Mouse (Mus musculus) heart, postnatal 0 days (tissue): Measurements from ENCODE around the gene Mfn1. TPM values are rescaled to one million over a fixed set of nuclear protein-coding genes. Genes with fewer than 3 reads are reported as not detected.

ENCODE experiments used
- ATAC-seq: fragments of 200-750 bp; cut with Nextera tagmentation; 2 replicates; pipeline ENCODE4 v1.8.0; 2017; ENCODE audit warnings: low read depth, moderate number of reproducible peaks, moderate library complexity; ENCODE audit not compliant: insufficient read depth
- DNase-seq: peaks from one replicate; pipeline ENCODE4 v3.0.0-alpha.2; 2016; ENCODE audit warnings: low spot score
- H3K27ac ChIP-seq: fragments of 300-500 bp; sonication (generic); 2 replicates; pipeline ENCODE4 v1.5.1; 2014; ENCODE audit warnings: low read depth, mild to moderate bottlenecking
- H3K27me3 ChIP-seq: fragments of 300-500 bp; sonication (generic); 2 replicates; pipeline ENCODE4 v1.6.1; 2014; ENCODE audit warnings: low read length, mixed read lengths; ENCODE audit not compliant: control insufficient read depth, insufficient read depth
- H3K36me3 ChIP-seq: fragments of 300-500 bp; sonication (generic); replicated peaks from 2 replicates; pipeline ENCODE4 v1.6.1; 2014; ENCODE audit warnings: low read length, mixed read lengths; ENCODE audit not compliant: control insufficient read depth, insufficient read depth
- H3K4me1 ChIP-seq: fragments of 300-500 bp; sonication (generic); 2 replicates; pipeline ENCODE4 v1.6.1; 2014; ENCODE audit warnings: antibody characterized with exemption; ENCODE audit not compliant: control insufficient read depth, insufficient read depth
- H3K4me2 ChIP-seq: fragments of 300-500 bp; sonication (generic); 2 replicates; pipeline ENCODE4 v1.6.1; 2014; ENCODE audit warnings: low read depth, mild to moderate bottlenecking, low read length, moderate library complexity
- H3K4me3 ChIP-seq: fragments of 300-500 bp; sonication (generic); 2 replicates; pipeline ENCODE4 v1.5.1; 2014; ENCODE audit warnings: low read depth, low read length
- H3K9ac ChIP-seq: fragments of 300-500 bp; sonication (generic); replicated peaks from 2 replicates; pipeline ENCODE4 v1.6.1; 2014; ENCODE audit warnings: low read depth, low read length, mixed read lengths
- H3K9me3 ChIP-seq: fragments of 300-500 bp; sonication (generic); replicated peaks from 2 replicates; pipeline ENCODE4 v1.6.1; 2016; ENCODE audit warnings: low read length; ENCODE audit not compliant: control insufficient read depth
- CTCF ChIP-seq: IDR thresholded peaks from 2 replicates; pipeline ENCODE4 v1.5.1; 2016; ENCODE audit warnings: antibody characterized with exemption, control low read depth, low read depth
- EP300 ChIP-seq: IDR thresholded peaks from 2 replicates; pipeline ENCODE4 v1.6.1; 2016; ENCODE audit warnings: antibody characterized with exemption, low read depth
- WGBS: fragments of 180-500 bp; shearing (Covaris S2); extraction: QIAGEN DNeasy Blood & Tissue Kit; methylation state at CpG from one replicate; pipeline ENCODE4 v1.1.7; 2014; 5-methylcytosine and 5-hydroxymethylcytosine counted together
- polyA plus RNA-seq: library from polyadenylated mRNA; unstranded; fragments of >200 nt; fragmentation: Nextera tagmentation; extraction: Ambion mirVana; gene quantifications from 2 replicates; pipeline ENCODE4 v1.2.1, GENCODE M21; 2015
- total RNA-seq: library from RNA; depleted of rRNA; stranded (reverse); fragments of >200 nt; gene quantifications from 2 replicates; pipeline ENCODE4 v1.2.3, GENCODE M21; 2014; ENCODE audit warnings: low replicate concordance; rRNA removed

Gene Mfn1
- total RNA-seq (101 and 106 TPM in 2 replicates), polyA plus RNA-seq (158 and 166 TPM in 2 replicates)

DNA sequence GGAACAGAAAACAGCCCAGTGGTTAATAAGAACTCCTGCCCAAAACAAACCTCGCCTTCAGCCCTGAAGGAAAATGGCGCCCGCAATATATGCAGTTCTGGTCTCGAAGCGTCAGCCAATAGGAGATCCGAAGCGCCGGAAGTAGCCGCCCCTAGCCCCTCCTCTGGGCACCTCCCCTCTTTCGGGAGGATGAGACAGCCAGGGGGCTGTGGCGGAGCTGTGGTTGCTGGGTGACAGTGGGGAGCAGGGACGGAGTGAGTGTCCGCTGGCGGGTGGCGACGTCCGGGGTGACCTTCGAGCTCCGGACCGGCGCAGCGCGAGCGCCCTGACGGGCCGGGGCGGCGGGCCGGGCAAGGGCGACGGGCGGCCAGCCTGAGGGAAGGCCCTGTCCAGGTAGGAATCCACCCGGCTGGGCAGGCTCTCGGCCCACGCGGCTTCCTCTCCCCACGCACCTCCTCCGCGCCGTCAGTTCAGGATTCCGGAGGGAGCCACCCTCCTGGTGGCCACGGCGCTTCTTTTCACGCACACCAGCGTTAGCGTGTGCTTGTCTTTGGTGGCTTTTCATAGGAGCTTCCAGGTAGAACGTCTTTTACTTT, at the start of gene Mfn1:
Gene Mfn1, plus strand, starts transcription at position 163 of the 596 bp plus-strand sequence.
- TF ChIP-seq CTCF (peak; percentile 15; the same call in 1 of the 2 replicates), EP300 (0 out of 2 replicates have a peak, but pooled peaks have one; percentile 52)
- no peaks in the 10 kb centered on the region for H3K9me3 ChIP-seq
- H3K9ac ChIP-seq, result peak within 1 kb of the TSS; percentile 80
- peaks cover 17% of the 10 kb centered on the region for H3K36me3 ChIP-seq
- under 1% methylated on average over 45 of the region's 47 CpGs for WGBS
- peak; percentile 93 for DNase-seq
- ATAC-seq, result peak; percentile 99
- no peaks in the 10 kb centered on the region for H3K27me3 ChIP-seq
- H3K4me3 ChIP-seq, result peak within 1 kb of the TSS; percentile 85
- peaks cover 3% of the 10 kb centered on the region; the same call in 1 of the 2 replicates for H3K4me1 ChIP-seq
- H3K4me2 ChIP-seq, result peak within 1 kb of the TSS; percentile 70
- peak within 1 kb of the TSS; percentile 94 for H3K27ac ChIP-seq

DNA sequence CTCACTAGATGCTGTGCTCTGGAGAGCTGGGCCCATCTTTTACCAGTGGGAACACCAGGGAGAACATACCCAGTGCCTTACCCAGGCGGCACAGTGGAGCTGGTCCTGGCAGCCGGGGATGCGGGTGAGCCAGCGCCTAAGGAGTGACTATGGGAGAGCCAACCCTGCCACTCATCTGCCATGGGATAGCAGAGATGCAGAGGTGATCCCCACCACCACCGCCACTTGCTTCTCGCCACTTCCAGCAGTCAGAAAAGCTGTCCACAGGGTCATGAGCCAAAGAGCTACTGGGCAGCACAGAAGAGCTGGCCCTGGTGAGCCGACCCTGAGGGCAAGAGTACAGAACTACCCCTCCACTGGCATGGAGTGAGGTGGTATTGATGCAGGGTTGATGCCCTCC, 49.3 kb upstream of the Mfn1 start:
- no peak for TF ChIP-seq CTCF
- no peak for TF ChIP-seq EP300
- WGBS, result 85% methylated on average over 7 of the region's 7 CpGs
- no peak overlapping the region for H3K9ac ChIP-seq
- no peaks in the 10 kb centered on the region for H3K36me3 ChIP-seq
- no peak for DNase-seq
- H3K27me3 ChIP-seq, result no peaks in the 10 kb centered on the region
- H3K4me3 ChIP-seq, result no peak overlapping the region
- no peak overlapping the region for H3K27ac ChIP-seq
- H3K4me2 ChIP-seq, result no peak overlapping the region
- H3K9me3 ChIP-seq, result no peaks in the 10 kb centered on the region
- no peaks in the 10 kb centered on the region for H3K4me1 ChIP-seq
- ATAC-seq, result no peak

DNA sequence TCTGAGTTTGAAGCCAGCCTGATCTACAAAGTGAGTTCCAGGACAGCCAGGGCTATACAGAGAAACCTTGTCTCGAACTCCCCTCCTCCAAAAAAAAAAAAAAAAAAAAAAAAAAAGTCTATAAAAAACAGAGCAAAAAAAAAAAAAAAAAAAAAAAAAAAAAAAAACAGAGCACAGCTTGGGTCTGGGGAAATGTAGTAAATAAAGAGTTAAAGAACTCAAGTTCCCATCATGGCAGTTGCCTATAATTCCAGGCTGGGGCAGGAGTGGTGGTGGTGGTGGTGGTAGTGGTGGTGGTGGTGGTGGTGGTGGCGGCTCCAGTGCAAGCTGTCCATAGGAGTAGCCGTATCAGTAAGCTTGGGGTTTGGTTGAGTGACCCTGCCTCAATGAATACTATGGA, 46.2 kb upstream of the Mfn1 start:
- WGBS, result 75% methylated on average over 3 of the region's 3 CpGs

DNA sequence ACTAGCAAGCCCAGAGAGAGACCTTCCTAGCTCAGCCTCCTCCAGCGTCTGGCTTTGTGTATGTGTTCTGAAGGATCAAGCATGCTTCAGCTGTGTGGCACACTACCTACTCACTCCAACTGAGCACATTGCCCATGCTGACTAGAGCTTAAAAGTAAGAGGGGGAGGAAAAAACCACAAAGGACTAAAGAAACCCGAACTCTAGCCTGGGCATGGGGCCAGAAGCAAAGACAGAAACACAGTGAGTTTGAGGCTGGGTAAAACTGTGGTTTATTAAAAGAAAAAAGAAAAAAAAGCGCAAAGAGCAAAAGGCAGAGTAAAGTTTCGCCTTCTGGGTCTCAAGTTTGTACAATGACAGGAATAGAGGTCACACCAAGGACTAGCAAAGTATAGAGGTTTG, 42.7 kb upstream of the Mfn1 start:
- Histone ChIP-seq H3K27ac (no peak overlapping the region), H3K27me3 (no peaks in the 10 kb centered on the region), H3K36me3 (no peaks in the 10 kb centered on the region), H3K4me3 (no peak overlapping the region), H3K9me3 (no peaks in the 10 kb centered on the region), H3K9ac (no peak overlapping the region), H3K4me2 (no peak overlapping the region), H3K4me1 (no peaks in the 10 kb centered on the region)
- DNase-seq, result no peak
- no peak for ATAC-seq
- 73% methylated on average over 4 of the region's 4 CpGs for WGBS
- TF ChIP-seq EP300 (no peak), CTCF (no peak)

More for the DNA sequence above, 46.2 kb upstream of the Mfn1 start:
- H3K27me3 ChIP-seq, result no peaks in the 10 kb centered on the region
- H3K9me3 ChIP-seq, result no peaks in the 10 kb centered on the region
- ATAC-seq (no peak), DNase-seq (no peak)
- no peak overlapping the region for H3K4me2 ChIP-seq
- H3K4me3 ChIP-seq, result no peak overlapping the region
- no peak for TF ChIP-seq CTCF
- TF ChIP-seq EP300, result no peak
- H3K27ac ChIP-seq, result no peak overlapping the region
- no peaks in the 10 kb centered on the region for H3K36me3 ChIP-seq
- no peak overlapping the region for H3K9ac ChIP-seq
- no peaks in the 10 kb centered on the region for H3K4me1 ChIP-seq

DNA sequence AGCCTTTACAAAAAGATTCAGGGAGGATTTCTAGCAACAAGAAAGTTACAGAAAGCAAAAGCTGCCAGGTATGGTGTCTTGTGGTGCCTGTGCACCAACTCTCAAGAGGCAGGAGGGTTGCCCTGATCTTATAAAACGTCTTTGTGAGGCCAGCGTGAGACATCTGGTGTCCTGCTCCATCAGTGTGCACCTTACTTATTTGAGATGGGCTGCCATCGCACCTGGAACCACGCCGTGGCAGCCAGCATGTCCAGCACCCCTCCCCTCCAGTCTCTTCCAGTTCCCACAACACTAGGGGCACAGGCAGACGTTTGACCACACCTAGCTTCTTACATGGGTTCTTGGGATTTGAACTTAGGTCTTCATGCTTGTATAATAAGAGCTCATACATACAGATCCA, 41.1 kb upstream of the Mfn1 start:
- Histone ChIP-seq H3K4me1 (no peaks in the 10 kb centered on the region), H3K27me3 (no peaks in the 10 kb centered on the region), H3K4me2 (no peak overlapping the region), H3K4me3 (no peak overlapping the region), H3K36me3 (no peaks in the 10 kb centered on the region), H3K9ac (no peak overlapping the region), H3K27ac (no peak overlapping the region), H3K9me3 (no peaks in the 10 kb centered on the region)
- ATAC-seq, result no peak
- DNase-seq, result no peak
- no peak for TF ChIP-seq EP300
- WGBS, result 75% methylated on average over 6 of the region's 6 CpGs
